Mouse (Mus musculus) cerebellum, postnatal 4 days (tissue): ENCODE measurements around the gene Olfr1290.

Experiments used
- DNase-seq, 2 experiments: peaks; one replicate each; pipeline ENCODE4 v3.0.0; 2022; ENCODE audit warnings: low spot score in 2 of 2, mixed read lengths in 1 of 2

Olfr1290 gene

DNA sequence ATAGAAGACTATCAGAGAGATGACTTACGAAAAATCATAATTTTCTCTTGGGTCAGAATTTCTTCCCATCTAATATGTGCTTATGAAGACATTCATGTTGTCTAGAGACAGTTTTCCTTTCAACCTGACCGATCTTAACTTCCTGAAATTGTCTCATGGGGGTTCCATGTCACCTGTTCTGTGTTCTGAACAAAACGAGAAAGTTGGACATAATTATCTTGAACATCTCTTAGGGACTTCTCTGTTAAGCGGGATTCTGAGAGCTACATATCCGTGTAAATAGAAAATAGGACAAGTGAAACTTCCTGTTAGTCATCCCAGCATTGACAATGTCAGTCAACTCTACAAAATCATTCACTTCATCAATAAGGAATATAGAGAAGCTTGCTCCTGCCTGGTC lies at the start of gene Olfr1290:
Olfr1290 (minus strand) TSS at position 101 of the 400 bp plus-strand sequence.
- no peak for DNase-seq

DNA sequence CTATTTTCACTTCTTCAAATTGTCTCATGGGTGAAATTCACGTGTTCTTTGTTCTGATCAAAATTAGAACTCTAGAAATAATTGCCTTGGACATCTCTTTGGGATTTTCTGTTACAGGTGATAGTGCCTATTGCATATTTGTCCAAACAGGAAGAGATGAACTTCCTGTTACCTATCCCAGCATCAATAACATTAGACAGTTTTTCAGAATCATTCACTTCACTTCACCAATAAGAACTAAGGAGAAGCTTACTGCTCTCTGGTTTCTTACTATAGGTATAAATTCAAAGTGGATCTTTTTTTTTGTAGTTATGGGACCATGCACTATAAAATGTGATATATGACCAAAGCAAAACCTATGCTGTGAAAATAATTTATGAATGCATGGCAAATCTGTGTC lies 46.6 kb upstream of the Olfr1290 start, which contains the start of gene Olfr1294:
Olfr1294 (minus strand) TSS at position 101 of the 400 bp plus-strand sequence.
- DNase-seq = no peak

DNA sequence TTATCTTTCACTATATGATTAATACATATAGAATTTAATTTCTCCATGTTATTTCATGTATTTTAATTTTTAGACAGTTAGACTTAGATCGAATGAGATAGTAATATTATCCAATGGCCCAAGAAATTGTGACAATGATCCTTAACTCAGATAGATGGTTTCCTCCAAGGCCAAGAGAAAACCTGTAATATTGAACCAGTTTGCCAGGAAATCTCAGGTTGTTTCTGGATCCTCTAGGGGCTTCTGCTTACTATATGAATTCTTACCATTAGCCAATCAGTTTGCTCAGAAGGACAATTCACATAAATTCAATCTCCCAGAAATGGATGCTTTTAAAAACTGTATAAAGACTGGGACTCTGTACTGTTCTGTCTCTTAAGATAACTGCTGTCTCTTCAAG lies 31.3 kb upstream of the Olfr1290 start, which contains the start of gene Olfr1293-ps:
Olfr1293-ps (plus strand) TSS at position 301 of the 400 bp plus-strand sequence.
- no peak for DNase-seq

DNA sequence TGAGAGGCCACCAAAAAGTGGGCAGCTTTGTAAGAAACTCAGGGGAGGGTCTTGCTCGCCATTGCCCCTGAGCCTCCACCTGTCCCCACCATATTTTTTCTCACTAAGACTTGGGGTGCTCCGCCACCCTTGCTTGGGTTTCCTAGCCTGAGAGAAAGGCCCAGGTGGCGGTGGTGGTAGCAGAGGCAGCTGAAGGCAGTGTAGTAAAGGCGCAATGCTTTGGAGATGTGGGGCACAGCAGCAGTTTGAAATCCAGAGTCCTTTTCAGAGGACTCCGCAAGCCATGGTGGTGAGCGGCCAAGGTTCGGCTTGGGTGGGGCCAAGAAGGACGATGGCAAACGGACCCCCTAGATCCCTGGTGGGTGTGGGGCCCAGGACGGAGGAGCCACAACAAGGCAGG lies 23.8 kb upstream of the Olfr1290 start:
- no peak for DNase-seq

DNA sequence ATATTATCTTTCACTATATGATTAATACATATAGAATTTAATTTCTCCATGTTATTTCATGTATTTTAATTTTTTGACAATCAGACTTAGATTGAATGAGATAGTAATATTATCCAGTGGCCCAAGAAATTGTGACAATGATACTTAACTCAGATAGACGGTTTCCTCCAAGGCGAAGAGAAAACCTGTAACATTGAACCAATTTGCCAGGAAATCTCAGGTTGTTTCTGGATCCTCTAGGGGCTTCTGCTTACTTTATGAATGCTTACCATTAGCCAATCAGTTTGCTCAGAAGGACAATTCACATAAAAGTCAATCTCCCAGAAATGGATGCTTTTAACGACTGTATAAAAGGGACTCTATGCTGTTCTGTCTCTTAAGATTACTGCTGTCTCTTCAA lies 3.3 kb upstream of the Olfr1290 start, which contains the start of gene Olfr1291-ps1:
Olfr1291-ps1 (plus strand) TSS at position 301 of the 400 bp plus-strand sequence.
- DNase-seq = no peak

DNA sequence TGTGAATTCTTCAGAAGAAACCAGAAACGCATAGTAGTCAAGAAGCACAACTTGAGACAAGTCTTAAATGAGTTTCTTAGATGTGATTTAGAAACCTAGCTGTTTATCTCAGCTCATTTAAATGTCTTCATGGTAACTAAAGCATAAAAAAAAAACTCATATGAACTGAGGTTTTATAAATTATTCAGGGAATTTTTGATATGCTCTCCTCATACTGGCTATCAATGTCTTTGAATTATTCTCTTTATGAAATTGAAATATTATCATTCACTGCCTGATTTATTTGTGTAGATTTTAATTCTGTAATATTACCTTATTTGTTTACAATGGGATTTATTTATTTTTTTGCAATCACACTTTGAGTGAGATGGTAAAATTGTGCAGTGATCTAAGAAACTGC lies 13.1 kb downstream of the Olfr1290 start, which contains the start of gene Olfr1289:
Olfr1289 (plus strand) TSS at position 301 of the 400 bp plus-strand sequence.
- no peak for DNase-seq

DNA sequence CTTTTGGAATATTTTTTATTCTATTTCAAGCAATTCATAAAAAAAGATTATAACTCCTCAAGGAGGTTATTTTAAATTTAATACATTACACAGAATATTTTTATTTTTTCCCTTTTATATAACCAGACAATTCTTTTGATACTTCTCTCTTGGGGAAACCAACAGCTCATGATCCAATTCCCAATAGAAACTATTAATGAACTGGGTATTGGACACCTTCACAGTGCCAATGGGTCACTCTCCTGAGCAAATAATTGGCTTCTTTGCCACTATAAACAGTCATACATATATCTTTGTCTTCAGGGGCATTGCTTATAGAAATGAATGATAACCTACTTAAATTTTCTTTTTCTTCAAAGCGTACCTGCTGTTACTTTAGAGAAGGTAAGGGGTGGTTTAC lies 19.8 kb downstream of the Olfr1290 start, which contains the start of gene Olfr1288:
Olfr1288 (plus strand) TSS at position 301 of the 400 bp plus-strand sequence.
- DNase-seq = no peak

DNA sequence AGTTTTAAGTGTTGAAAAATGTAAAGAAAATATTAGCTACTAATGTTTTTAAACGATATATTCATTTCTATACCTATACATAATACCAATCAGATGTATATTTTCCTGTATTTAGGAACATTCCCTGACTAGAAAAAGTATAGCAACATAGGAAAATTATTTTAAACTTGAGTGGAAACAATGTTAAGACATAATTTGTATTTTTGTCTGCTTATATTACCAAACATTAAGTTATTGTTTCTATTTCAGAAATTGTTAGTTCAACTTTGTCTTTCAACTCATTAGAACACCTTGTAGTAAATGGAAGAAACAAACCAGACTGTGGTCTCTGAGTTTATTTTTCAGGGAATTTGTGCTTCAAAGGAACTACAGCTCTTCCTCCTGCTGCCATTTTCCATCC lies 44.8 kb downstream of the Olfr1290 start, which contains the start of gene Olfr1287:
Olfr1287 (plus strand) TSS at position 301 of the 400 bp plus-strand sequence.
- DNase-seq = no peak
